Mouse (Mus musculus): ENCODE measurements around the gene Sh3rf3. TPM values are rescaled to one million over a fixed set of nuclear protein-coding genes. Genes with fewer than 3 reads are reported as not detected.

Gene Sh3rf3
- polyA plus RNA-seq, 1 experiment from 2014 or later, result 0.23 TPM

GRCm38 (mm10) chr10:59002361-59002760, 189.2 kb downstream of the Sh3rf3 start:
- H3K9me3 ChIP-seq, result no peaks in the 10 kb centered on the region
- H3K4me3 ChIP-seq, result no peak overlapping the region
- 0 out of 2 replicates have a peak, but pooled peaks cover 6% of the 10 kb centered on the region for H3K27me3 ChIP-seq (replicated peaks)
- H3K4me2 ChIP-seq, result no peak overlapping the region
- WGBS, result 82% methylated on average over 9 of the region's 9 CpGs
- no peaks in the 10 kb centered on the region for H3K4me1 ChIP-seq
- no peak overlapping the region for H3K27ac ChIP-seq (replicated peaks)
- no peak for ATAC-seq (ENCODE audit: extremely low read depth, insufficient number of reproducible peaks, low FRiP score, low TSS enrichment)
- H3K36me3 ChIP-seq, result no peaks in the 10 kb centered on the region
- H3K9ac ChIP-seq, result no peak overlapping the region

- Histone ChIP-seq H3K9me3 (no peaks in the 10 kb centered on the region), H3K4me1 (no peaks in the 10 kb centered on the region), H3K36me3 (no peaks in the 10 kb centered on the region), H3K9ac (no peak overlapping the region), H3K27ac (replicated peaks) (no peak overlapping the region), H3K4me3 (no peak overlapping the region), H3K27me3 (replicated peaks) (no peaks in the 10 kb centered on the region), H3K4me2 (no peak overlapping the region)
- WGBS, result 69% methylated on average over 7 of the region's 7 CpGs
- ATAC-seq (ENCODE audit: extremely low read depth, insufficient number of reproducible peaks, low FRiP score, low TSS enrichment), result no peak
Observed at GRCm38 (mm10) chr10:59011415-59011814, 198.3 kb downstream of the Sh3rf3 start.

GRCm38 (mm10) chr10:59013618-59014017, 200.5 kb downstream of the Sh3rf3 start:
- Histone ChIP-seq H3K27me3 (replicated peaks) (no peaks in the 10 kb centered on the region), H3K4me3 (no peak overlapping the region), H3K36me3 (no peaks in the 10 kb centered on the region), H3K27ac (replicated peaks) (no peak overlapping the region), H3K4me1 (no peaks in the 10 kb centered on the region), H3K4me2 (no peak overlapping the region), H3K9ac (no peak overlapping the region), H3K9me3 (peaks cover 6% of the 10 kb centered on the region; the same call in 1 of the 2 replicates)
- 83% methylated on average over 9 of the region's 9 CpGs for WGBS
- no peak for ATAC-seq (ENCODE audit: extremely low read depth, insufficient number of reproducible peaks, low FRiP score, low TSS enrichment)

GRCm38 (mm10) chr10:59019302-59019973, 206.3 kb downstream of the Sh3rf3 start:
- no peaks in the 10 kb centered on the region for H3K36me3 ChIP-seq

GRCm38 (mm10) chr10:59050434-59050833, 237.3 kb downstream of the Sh3rf3 start:
- Histone ChIP-seq H3K4me3 (no peak overlapping the region), H3K27me3 (replicated peaks) (no peaks in the 10 kb centered on the region), H3K36me3 (no peaks in the 10 kb centered on the region), H3K27ac (replicated peaks) (no peak overlapping the region), H3K4me2 (no peak overlapping the region), H3K9me3 (peaks cover 16% of the 10 kb centered on the region), H3K4me1 (no peaks in the 10 kb centered on the region), H3K9ac (no peak overlapping the region)
- WGBS, result 76% methylated on average over 4 of the region's 4 CpGs
- no peak; the same call in 1 of the 2 replicates for ATAC-seq (ENCODE audit: extremely low read depth, insufficient number of reproducible peaks, low FRiP score, low TSS enrichment)

More at GRCm38 (mm10) chr10:59019302-59019973, 206.3 kb downstream of the Sh3rf3 start:
- H3K4me2 ChIP-seq, result no peak overlapping the region
- no peak for ATAC-seq (ENCODE audit: extremely low read depth, insufficient number of reproducible peaks, low FRiP score, low TSS enrichment)
- H3K4me3 ChIP-seq, result no peak overlapping the region
- 60% methylated on average over 3 of the region's 3 CpGs for WGBS
- H3K27me3 ChIP-seq (replicated peaks), result no peaks in the 10 kb centered on the region
- H3K9me3 ChIP-seq, result peaks cover 9% of the 10 kb centered on the region
- no peaks in the 10 kb centered on the region for H3K4me1 ChIP-seq
- no peak overlapping the region for H3K27ac ChIP-seq (replicated peaks)
- H3K9ac ChIP-seq, result no peak overlapping the region

- Histone ChIP-seq H3K9me3 (no peaks in the 10 kb centered on the region), H3K9ac (no peak overlapping the region), H3K4me3 (no peak overlapping the region), H3K4me1 (no peaks in the 10 kb centered on the region), H3K27me3 (replicated peaks) (no peaks in the 10 kb centered on the region), H3K27ac (replicated peaks) (no peak overlapping the region), H3K36me3 (no peaks in the 10 kb centered on the region), H3K4me2 (no peak overlapping the region)
- 53% methylated on average over 6 of the region's 6 CpGs for WGBS
- no peak for ATAC-seq (ENCODE audit: extremely low read depth, insufficient number of reproducible peaks, low FRiP score, low TSS enrichment)
Observed at GRCm38 (mm10) chr10:59056294-59056693, 243.1 kb downstream of the Sh3rf3 start.

- Histone ChIP-seq H3K9ac (no peak overlapping the region), H3K36me3 (no peaks in the 10 kb centered on the region), H3K27me3 (replicated peaks) (no peaks in the 10 kb centered on the region), H3K4me1 (peaks cover 7% of the 10 kb centered on the region; the same call in 1 of the 2 replicates), H3K9me3 (no peaks in the 10 kb centered on the region), H3K4me2 (no peak overlapping the region), H3K4me3 (no peak overlapping the region), H3K27ac (replicated peaks) (no peak overlapping the region)
- ATAC-seq (ENCODE audit: extremely low read depth, insufficient number of reproducible peaks, low FRiP score, low TSS enrichment), result no peak
- WGBS, result 66% methylated on average over 6 of the region's 6 CpGs
Observed at GRCm38 (mm10) chr10:59066804-59067203, 253.6 kb downstream of the Sh3rf3 start.

- Histone ChIP-seq H3K9ac (no peak overlapping the region), H3K27me3 (replicated peaks) (no peaks in the 10 kb centered on the region; the same call in 1 of the 2 replicates), H3K36me3 (no peaks in the 10 kb centered on the region), H3K4me1 (peaks cover 7% of the 10 kb centered on the region; the same call in 1 of the 2 replicates), H3K9me3 (no peaks in the 10 kb centered on the region), H3K4me2 (no peak overlapping the region), H3K27ac (replicated peaks) (no peak overlapping the region), H3K4me3 (no peak overlapping the region)
- WGBS, result 62% methylated on average over 4 of the region's 4 CpGs
- no peak for ATAC-seq (ENCODE audit: extremely low read depth, insufficient number of reproducible peaks, low FRiP score, low TSS enrichment)
Observed at GRCm38 (mm10) chr10:59072827-59073226, 259.7 kb downstream of the Sh3rf3 start.

- no peak for ATAC-seq (ENCODE audit: extremely low read depth, insufficient number of reproducible peaks, low FRiP score, low TSS enrichment)
- Histone ChIP-seq H3K4me1 (no peaks in the 10 kb centered on the region), H3K36me3 (no peaks in the 10 kb centered on the region), H3K9ac (no peak overlapping the region), H3K27ac (replicated peaks) (no peak overlapping the region), H3K9me3 (no peaks in the 10 kb centered on the region), H3K27me3 (replicated peaks) (peaks cover 2% of the 10 kb centered on the region; the same call in 1 of the 2 replicates), H3K4me3 (no peak overlapping the region), H3K4me2 (no peak overlapping the region)
- WGBS, result 85% methylated on average over 10 of the region's 10 CpGs
Observed at GRCm38 (mm10) chr10:59076681-59077080, 263.5 kb downstream of the Sh3rf3 start.

GRCm38 (mm10) chr10:59077909-59078308, 264.8 kb downstream of the Sh3rf3 start:
- Histone ChIP-seq H3K4me1 (no peaks in the 10 kb centered on the region), H3K9me3 (no peaks in the 10 kb centered on the region), H3K27me3 (replicated peaks) (peaks cover 2% of the 10 kb centered on the region; the same call in 1 of the 2 replicates), H3K36me3 (no peaks in the 10 kb centered on the region), H3K4me3 (no peak overlapping the region), H3K27ac (replicated peaks) (no peak overlapping the region), H3K4me2 (no peak overlapping the region), H3K9ac (no peak overlapping the region)
- WGBS, result 76% methylated on average over 10 of the region's 10 CpGs
- no peak for ATAC-seq (ENCODE audit: extremely low read depth, insufficient number of reproducible peaks, low FRiP score, low TSS enrichment)

GRCm38 (mm10) chr10:59085604-59086003, 272.4 kb downstream of the Sh3rf3 start:
- no peak overlapping the region for H3K9ac ChIP-seq
- no peak overlapping the region for H3K4me2 ChIP-seq
- WGBS, result 87% methylated on average over 5 of the region's 5 CpGs
- no peaks in the 10 kb centered on the region for H3K9me3 ChIP-seq
- peaks cover 19% of the 10 kb centered on the region; the same call in 1 of the 2 replicates for H3K27me3 ChIP-seq (replicated peaks)
- no peak for ATAC-seq (ENCODE audit: extremely low read depth, insufficient number of reproducible peaks, low FRiP score, low TSS enrichment)
- no peak overlapping the region for H3K4me3 ChIP-seq
- H3K27ac ChIP-seq (replicated peaks), result no peak overlapping the region
- no peaks in the 10 kb centered on the region for H3K36me3 ChIP-seq
- peaks cover 9% of the 10 kb centered on the region for H3K4me1 ChIP-seq

- Histone ChIP-seq H3K9ac (no peak overlapping the region), H3K4me1 (peaks cover 12% of the 10 kb centered on the region), H3K27me3 (replicated peaks) (peaks cover 19% of the 10 kb centered on the region; the same call in 1 of the 2 replicates), H3K36me3 (no peaks in the 10 kb centered on the region), H3K4me3 (no peak overlapping the region), H3K27ac (replicated peaks) (no peak overlapping the region), H3K4me2 (no peak overlapping the region), H3K9me3 (no peaks in the 10 kb centered on the region)
- WGBS, result 78% methylated on average over 5 of the region's 5 CpGs
- no peak for ATAC-seq (ENCODE audit: extremely low read depth, insufficient number of reproducible peaks, low FRiP score, low TSS enrichment)
Observed at GRCm38 (mm10) chr10:59086578-59086977, 273.4 kb downstream of the Sh3rf3 start.

Data from heart, embryonic 13.5 days (tissue).